Mouse (Mus musculus) heart, embryonic 14.5 days (tissue): ENCODE results near the gene Cubn. TPM values are rescaled to one million over a fixed set of nuclear protein-coding genes. Genes with fewer than 3 reads are reported as not detected.
A peak's percentile ranks its signal among the peaks of the same experiment; 100 is the strongest.

Source experiments
- ATAC-seq: fragments of 200-750 bp; cut with Nextera tagmentation; 2 replicates; pipeline ENCODE4 v1.8.0; 2017; ENCODE audit warnings: low read depth, moderate TSS enrichment; ENCODE audit not compliant: insufficient number of reproducible peaks, insufficient read depth, low FRiP score
- H3K27ac ChIP-seq, 2 experiments: fragments of 200-500 bp in 1 of 2; fragments of 300-500 bp in 1 of 2; sonication (generic) in 1 of 2; replicated peaks in 1 of 2; 2 replicates each; pipeline ENCODE4 v1.5.1; 2012 to 2014; ENCODE audit warnings: low read depth in 2 of 2, low read length in 2 of 2, control low read depth in 1 of 2, mild to moderate bottlenecking in 1 of 2, mixed read lengths in 1 of 2; ENCODE audit not compliant: control insufficient read depth in 1 of 2, insufficient read depth in 1 of 2
- H3K27me3 ChIP-seq: fragments of 300-500 bp; sonication (generic); 2 replicates; pipeline ENCODE4 v1.6.1; 2014; ENCODE audit warnings: mild to moderate bottlenecking, low read length, control low read depth; ENCODE audit not compliant: control insufficient read depth, insufficient read depth
- H3K36me3 ChIP-seq: fragments of 300-500 bp; sonication (generic); 2 replicates; pipeline ENCODE4 v1.6.1; 2014; ENCODE audit warnings: mild to moderate bottlenecking, control low read depth, low read length, mixed read lengths; ENCODE audit not compliant: control insufficient read depth, insufficient read depth
- H3K4me1 ChIP-seq, 2 experiments: fragments of 200-500 bp in 1 of 2; fragments of 300-500 bp in 1 of 2; sonication (generic) in 1 of 2; 2 replicates each; pipeline ENCODE4 v1.6.1; 2012 to 2014; ENCODE audit warnings: low read length in 2 of 2, control low read depth in 1 of 2, mixed read lengths in 1 of 2; ENCODE audit not compliant: control insufficient read depth in 2 of 2, insufficient read depth in 2 of 2
- H3K4me2 ChIP-seq: fragments of 300-500 bp; sonication (generic); 2 replicates; pipeline ENCODE4 v1.6.1; 2014; ENCODE audit warnings: mild to moderate bottlenecking, low read length
- H3K4me3 ChIP-seq, 2 experiments: fragments of 200-500 bp in 1 of 2; fragments of 300-500 bp in 1 of 2; sonication (generic) in 1 of 2; 2 replicates each; pipeline ENCODE4 v1.5.1; 2012 to 2014; ENCODE audit warnings: low read length in 2 of 2, mild to moderate bottlenecking in 2 of 2, control low read depth in 1 of 2, low read depth in 1 of 2, moderate library complexity in 1 of 2; ENCODE audit not compliant: control insufficient read depth in 1 of 2, insufficient read depth in 1 of 2
- H3K9ac ChIP-seq: fragments of 300-500 bp; sonication (generic); 2 replicates; pipeline ENCODE4 v1.6.1; 2014; ENCODE audit warnings: mild to moderate bottlenecking, low read length
- H3K9me3 ChIP-seq: fragments of 300-500 bp; sonication (generic); 2 replicates; pipeline ENCODE4 v1.6.1; 2016; ENCODE audit warnings: low read length, control low read depth; ENCODE audit not compliant: control insufficient read depth
- WGBS: fragments of 180-500 bp; shearing (Covaris S2); extraction: QIAGEN DNeasy Blood & Tissue Kit; methylation state at CpG from one replicate; pipeline ENCODE4 v1.1.7; 2014; 5-methylcytosine and 5-hydroxymethylcytosine counted together
- polyA plus RNA-seq: library from polyadenylated mRNA; unstranded; fragments of >200 nt; fragmentation: Nextera tagmentation; extraction: Ambion mirVana; gene quantifications from 2 replicates; pipeline ENCODE4 v1.2.1, GENCODE M21; 2014

Gene Cubn
- polyA plus RNA-seq, 1 experiment from 2014 or later, result 0.50 TPM

- Histone ChIP-seq H3K4me2 (no peak overlapping the region), H3K27ac (no peak overlapping the region), H3K27me3 (no peaks in the 10 kb centered on the region), H3K9me3 (no peaks in the 10 kb centered on the region), H3K4me1 (peaks cover 3 to 22% of the 10 kb centered on the region in 2 experiments), H3K9ac (no peak overlapping the region), H3K4me3 (no peak overlapping the region), H3K36me3 (peaks cover 54% of the 10 kb centered on the region)
- no peak for ATAC-seq
- WGBS, result 47% methylated on average over 4 of the region's 4 CpGs
Observed at GRCm38 (mm10) chr2:13264875-13265274, 226.7 kb downstream of the Cubn start.

DNA sequence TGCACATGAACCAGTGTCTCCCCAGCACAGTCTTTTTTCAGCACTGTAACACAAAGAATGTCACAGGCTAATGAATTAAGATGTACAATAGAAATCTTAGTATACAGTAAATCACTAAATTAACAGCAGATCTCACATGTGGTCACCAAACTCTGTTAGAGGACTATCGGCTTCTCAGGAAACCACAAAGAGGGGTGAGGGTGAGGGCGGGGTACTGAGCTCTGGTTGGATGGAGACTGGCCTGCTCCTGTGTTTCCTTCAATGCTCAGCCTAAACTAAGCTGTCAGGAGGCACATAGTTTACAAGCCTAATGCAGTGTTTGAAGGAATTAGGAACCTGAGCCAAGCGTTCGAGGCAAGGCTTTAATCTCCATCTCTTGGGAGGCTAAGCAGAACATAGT is 228.5 kb downstream of the Cubn start:
- Histone ChIP-seq H3K27ac (no peak overlapping the region), H3K36me3 (peaks cover 60% of the 10 kb centered on the region), H3K4me1 (peaks cover 2 to 7% of the 10 kb centered on the region in 2 experiments; a peak in 2 of 4 replicates), H3K4me2 (no peak overlapping the region), H3K9ac (no peak overlapping the region), H3K4me3 (no peak overlapping the region), H3K27me3 (no peaks in the 10 kb centered on the region), H3K9me3 (no peaks in the 10 kb centered on the region)
- 84% methylated on average over 4 of the region's 4 CpGs for WGBS
- no peak for ATAC-seq

DNA sequence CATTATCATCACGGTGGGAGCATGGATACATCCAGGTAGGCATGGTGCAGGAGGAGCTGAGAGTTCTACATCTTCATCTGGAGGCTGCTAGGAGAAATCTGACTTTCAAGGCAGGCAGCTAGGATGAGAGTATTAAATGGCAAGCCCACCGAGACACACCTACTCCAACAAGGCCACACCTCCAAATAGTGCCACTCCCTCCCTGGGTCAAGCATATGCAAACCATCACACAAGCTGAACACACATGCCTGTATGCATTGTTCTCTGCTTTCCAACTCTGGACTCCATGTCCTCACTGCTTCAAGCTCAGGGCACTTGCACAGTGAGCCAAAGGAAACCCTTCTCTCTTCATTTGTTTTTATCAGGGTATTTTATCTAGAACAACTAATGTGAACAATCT is 233.0 kb downstream of the Cubn start:
- H3K36me3 ChIP-seq, result peaks cover 68% of the 10 kb centered on the region
- H3K4me2 ChIP-seq, result no peak overlapping the region
- ATAC-seq, result no peak
- no peaks in the 10 kb centered on the region for H3K4me1 ChIP-seq
- H3K4me3 ChIP-seq, result no peak overlapping the region
- H3K9me3 ChIP-seq, result peaks cover 6% of the 10 kb centered on the region
- H3K27ac ChIP-seq, result no peak overlapping the region
- WGBS, result 82% methylated on average over 2 of the region's 2 CpGs
- no peaks in the 10 kb centered on the region for H3K27me3 ChIP-seq
- no peak overlapping the region for H3K9ac ChIP-seq

GRCm38 (mm10) chr2:13240711-13241110 is 250.9 kb downstream of the Cubn start:
- Histone ChIP-seq H3K27me3 (no peaks in the 10 kb centered on the region), H3K9ac (no peak overlapping the region), H3K4me1 (peaks cover 2 to 12% of the 10 kb centered on the region in 2 experiments), H3K9me3 (no peaks in the 10 kb centered on the region), H3K27ac (no peak overlapping the region), H3K4me2 (no peak overlapping the region), H3K36me3 (peaks cover 45% of the 10 kb centered on the region), H3K4me3 (no peak overlapping the region)
- no peak for ATAC-seq
- 64% methylated on average over 9 of the region's 9 CpGs for WGBS

- WGBS, result 74% methylated on average over 8 of the region's 8 CpGs
- no peak overlapping the region for H3K9ac ChIP-seq
- H3K27ac ChIP-seq, result no peak overlapping the region
- no peaks in the 10 kb centered on the region for H3K9me3 ChIP-seq
- H3K36me3 ChIP-seq, result peaks cover 30% of the 10 kb centered on the region
- H3K4me2 ChIP-seq, result no peak overlapping the region
- no peak for ATAC-seq
- H3K4me3 ChIP-seq, result no peak overlapping the region
- peaks cover 4 to 26% of the 10 kb centered on the region in 2 experiments for H3K4me1 ChIP-seq
- no peaks in the 10 kb centered on the region for H3K27me3 ChIP-seq
Observed at GRCm38 (mm10) chr2:13237140-13237901, 254.3 kb downstream of the Cubn start.

GRCm38 (mm10) chr2:13235696-13236095 is 255.9 kb downstream of the Cubn start:
- no peaks in the 10 kb centered on the region for H3K27me3 ChIP-seq
- no peak overlapping the region for H3K9ac ChIP-seq
- H3K4me2 ChIP-seq, result peak overlapping the region; percentile 19; the same call in 1 of the 2 replicates
- ATAC-seq, result peak; percentile 78
- peak overlapping the region; percentile 66 to 68 for H3K27ac ChIP-seq
- H3K9me3 ChIP-seq, result no peaks in the 10 kb centered on the region
- 19% methylated on average over 5 of the region's 5 CpGs for WGBS
- H3K36me3 ChIP-seq, result peaks cover 19% of the 10 kb centered on the region
- H3K4me3 ChIP-seq, result no peak overlapping the region
- peaks cover 4 to 26% of the 10 kb centered on the region in 2 experiments for H3K4me1 ChIP-seq

DNA sequence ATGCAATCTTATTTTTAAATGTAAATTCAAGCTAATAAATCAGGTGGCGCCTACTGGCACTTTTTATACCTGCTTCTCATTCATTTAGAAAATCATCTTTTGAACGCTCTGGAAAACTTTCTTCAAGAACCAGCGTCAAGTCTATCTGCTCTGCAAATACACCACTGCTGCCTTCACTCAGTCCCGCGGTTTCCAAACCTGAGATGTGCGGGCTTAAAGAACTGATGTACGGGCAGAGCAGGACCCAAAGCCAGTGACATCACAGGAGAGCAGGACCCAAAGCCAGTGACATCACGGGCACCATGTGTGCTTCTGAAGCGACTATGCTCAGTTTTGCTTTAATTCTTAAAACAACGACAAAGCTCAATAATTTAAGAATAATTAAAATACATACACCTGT is 256.8 kb downstream of the Cubn start:
- no peaks in the 10 kb centered on the region for H3K27me3 ChIP-seq
- H3K27ac ChIP-seq, result 0 out of 4 replicates have a peak overlapping the region, but pooled peaks of 1 of the 2 experiments have one; percentile 66
- no peak overlapping the region for H3K4me3 ChIP-seq
- 85% methylated on average over 10 of the region's 10 CpGs for WGBS
- H3K9me3 ChIP-seq, result no peaks in the 10 kb centered on the region
- H3K36me3 ChIP-seq, result peaks cover 14% of the 10 kb centered on the region
- H3K4me1 ChIP-seq, result peaks cover 4 to 24% of the 10 kb centered on the region in 2 experiments
- ATAC-seq, result no peak
- no peak overlapping the region for H3K9ac ChIP-seq
- no peak overlapping the region for H3K4me2 ChIP-seq
